Mouse (Mus musculus) testis, adult 2 months (tissue): ENCODE data around the gene Galnt9. TPM values are rescaled to one million over a fixed set of nuclear protein-coding genes. Genes with fewer than 3 reads are reported as not detected.

Source experiments
- H3K27ac ChIP-seq: fragments of 200-500 bp; 2 replicates; pipeline ENCODE4 v1.5.1; 2012; ENCODE audit warnings: low read depth, low read length; ENCODE audit not compliant: control insufficient read depth, insufficient read depth
- H3K27me3 ChIP-seq: fragments of 200-500 bp; 2 replicates; pipeline ENCODE4 v1.6.1; 2012; ENCODE audit warnings: mild to moderate bottlenecking, low read length, moderate library complexity; ENCODE audit not compliant: control insufficient read depth, insufficient read depth
- H3K36me3 ChIP-seq: fragments of 200-500 bp; 2 replicates; pipeline ENCODE4 v1.6.1; 2012; ENCODE audit warnings: mild to moderate bottlenecking, low read length; ENCODE audit not compliant: control insufficient read depth, insufficient read depth
- H3K4me1 ChIP-seq: fragments of 200-500 bp; 2 replicates; pipeline ENCODE4 v1.6.1; 2012; ENCODE audit warnings: low read length; ENCODE audit not compliant: control insufficient read depth, insufficient read depth
- H3K4me3 ChIP-seq: fragments of 200-500 bp; 2 replicates; pipeline ENCODE4 v1.5.1; 2012; ENCODE audit warnings: low read depth, mild to moderate bottlenecking, low read length, moderate library complexity, mixed read lengths; ENCODE audit not compliant: control insufficient read depth
- CTCF ChIP-seq: fragments of 200-500 bp; IDR thresholded peaks from 2 replicates; pipeline ENCODE4 v1.5.1; 2012; ENCODE audit warnings: low read depth, mild to moderate bottlenecking, inconsistent platforms, low read length, moderate library complexity; ENCODE audit not compliant: control insufficient read depth, insufficient read depth, insufficient replicate concordance
- POLR2A ChIP-seq: fragments of 200-500 bp; IDR thresholded peaks from 2 replicates; pipeline ENCODE4 v1.6.1; 2012; ENCODE audit warnings: low read depth, mild to moderate bottlenecking, inconsistent platforms, low read length, moderate library complexity; ENCODE audit not compliant: control insufficient read depth
- polyA plus RNA-seq: library from polyadenylated mRNA; depleted of rRNA; stranded (reverse); fragments of >200 nt; gene quantifications from 2 replicates; pipeline ENCODE4 v1.2.3, GENCODE M21; 2012

Galnt9 gene
- polyA plus RNA-seq, 1 experiment, result 0.69 TPM

- H3K36me3 ChIP-seq, result no peaks in the 10 kb centered on the region
- no peaks in the 10 kb centered on the region for H3K4me1 ChIP-seq
- TF ChIP-seq CTCF (no peak), POLR2A (no peak)
- no peak overlapping the region for H3K27ac ChIP-seq
- no peaks in the 10 kb centered on the region for H3K27me3 ChIP-seq
- H3K4me3 ChIP-seq, result no peak overlapping the region
Observed at GRCm38 (mm10) chr5:110559679-110560078, 15.5 kb downstream of the Galnt9 start.

DNA sequence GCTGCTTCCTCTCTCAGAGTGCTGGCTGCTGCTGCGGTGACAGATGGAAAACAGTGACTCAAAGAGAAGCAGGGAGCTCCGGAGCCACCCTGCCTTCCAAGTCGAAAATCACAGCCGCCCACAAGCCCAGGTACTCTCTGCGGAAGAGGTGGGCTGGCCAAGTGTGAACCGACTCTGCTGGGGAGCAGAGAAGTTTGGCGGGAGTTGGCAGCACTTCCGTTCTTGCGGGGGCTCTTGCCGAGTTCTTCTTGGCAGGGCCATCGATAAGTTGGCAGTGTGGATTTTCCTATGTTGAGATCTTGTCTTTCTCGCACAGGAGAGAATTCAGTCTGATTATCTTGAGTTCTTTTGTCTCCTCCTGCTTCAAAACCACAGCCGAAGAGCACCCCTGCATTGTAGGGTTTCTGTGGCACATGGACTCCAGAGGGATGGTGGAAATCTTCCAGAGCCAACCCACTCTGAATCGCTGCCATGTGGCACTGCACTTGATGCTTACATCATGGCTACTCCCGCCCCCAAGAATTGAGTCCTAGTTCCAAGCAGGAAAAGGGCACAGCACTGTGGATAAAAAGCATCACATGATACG lies 18.7 kb downstream of the Galnt9 start:
- no peak overlapping the region for H3K4me3 ChIP-seq
- no peaks in the 10 kb centered on the region for H3K4me1 ChIP-seq
- H3K36me3 ChIP-seq, result no peaks in the 10 kb centered on the region
- H3K27ac ChIP-seq, result no peak overlapping the region
- H3K27me3 ChIP-seq, result no peaks in the 10 kb centered on the region
- TF ChIP-seq POLR2A (no peak), CTCF (no peak)

- Histone ChIP-seq H3K4me1 (no peaks in the 10 kb centered on the region), H3K36me3 (no peaks in the 10 kb centered on the region), H3K4me3 (no peak overlapping the region), H3K27ac (no peak overlapping the region), H3K27me3 (no peaks in the 10 kb centered on the region)
- TF ChIP-seq POLR2A, result no peak
- TF ChIP-seq CTCF, result no peak
Observed at GRCm38 (mm10) chr5:110564986-110565644, 21.0 kb downstream of the Galnt9 start.

DNA sequence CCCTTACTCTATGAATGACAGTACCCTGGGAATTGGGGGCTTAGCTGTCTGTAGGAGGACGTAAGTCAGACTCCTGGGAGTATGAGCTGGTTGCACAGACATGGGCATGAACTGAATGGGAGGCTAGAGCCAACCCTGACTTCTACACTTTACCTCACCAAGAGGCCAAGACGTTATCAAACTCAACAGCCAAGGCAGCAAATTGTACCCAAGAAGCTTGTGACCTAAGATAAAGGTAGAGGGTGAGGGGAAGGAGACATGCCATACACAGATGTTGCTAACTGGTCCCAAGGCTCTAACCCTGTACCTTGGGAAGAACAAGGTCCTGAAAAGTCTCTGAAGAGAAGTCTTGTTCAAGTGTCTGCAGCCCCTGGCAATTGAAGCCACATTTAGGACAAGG lies 23.4 kb downstream of the Galnt9 start:
- Histone ChIP-seq H3K27me3 (no peaks in the 10 kb centered on the region), H3K36me3 (no peaks in the 10 kb centered on the region), H3K4me3 (no peak overlapping the region), H3K4me1 (no peaks in the 10 kb centered on the region), H3K27ac (no peak overlapping the region)
- TF ChIP-seq CTCF (no peak), POLR2A (no peak)

- Histone ChIP-seq H3K27ac (no peak overlapping the region), H3K4me3 (no peak overlapping the region), H3K36me3 (no peaks in the 10 kb centered on the region), H3K27me3 (no peaks in the 10 kb centered on the region), H3K4me1 (no peaks in the 10 kb centered on the region)
- TF ChIP-seq POLR2A, result no peak
- no peak for TF ChIP-seq CTCF
Observed at GRCm38 (mm10) chr5:110574888-110575287, 30.7 kb downstream of the Galnt9 start.

DNA sequence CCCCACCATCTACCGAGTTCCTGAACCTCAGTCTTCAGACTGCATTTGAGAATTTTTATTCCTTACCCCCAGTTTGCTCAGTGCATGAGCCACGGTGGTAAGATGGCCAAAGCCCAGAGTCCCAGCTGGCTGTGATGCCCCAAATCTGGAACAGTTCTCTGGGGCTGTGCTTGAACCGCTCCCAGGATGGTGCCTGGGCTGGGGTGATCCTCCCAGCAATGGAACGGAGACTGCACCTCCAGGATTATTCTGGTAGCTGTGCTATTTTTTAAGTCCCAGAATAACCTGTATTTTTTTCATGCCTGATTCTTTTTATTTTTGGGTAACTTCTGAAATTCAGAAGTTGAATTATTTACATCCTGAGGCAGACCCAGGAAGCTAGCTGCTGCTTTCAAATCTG lies 35.1 kb downstream of the Galnt9 start:
- Histone ChIP-seq H3K4me3 (no peak overlapping the region), H3K27me3 (no peaks in the 10 kb centered on the region), H3K36me3 (no peaks in the 10 kb centered on the region), H3K4me1 (no peaks in the 10 kb centered on the region), H3K27ac (no peak overlapping the region)
- no peak for TF ChIP-seq CTCF
- no peak for TF ChIP-seq POLR2A

- Histone ChIP-seq H3K36me3 (no peaks in the 10 kb centered on the region), H3K27me3 (no peaks in the 10 kb centered on the region), H3K4me3 (no peak overlapping the region), H3K27ac (no peak overlapping the region), H3K4me1 (no peaks in the 10 kb centered on the region)
- no peak for TF ChIP-seq POLR2A
- TF ChIP-seq CTCF, result no peak
Observed at GRCm38 (mm10) chr5:110580569-110581239, 36.5 kb downstream of the Galnt9 start.
